Mouse (Mus musculus): Measurements from ENCODE around the gene Entpd3.

The Entpd3 gene

DNA sequence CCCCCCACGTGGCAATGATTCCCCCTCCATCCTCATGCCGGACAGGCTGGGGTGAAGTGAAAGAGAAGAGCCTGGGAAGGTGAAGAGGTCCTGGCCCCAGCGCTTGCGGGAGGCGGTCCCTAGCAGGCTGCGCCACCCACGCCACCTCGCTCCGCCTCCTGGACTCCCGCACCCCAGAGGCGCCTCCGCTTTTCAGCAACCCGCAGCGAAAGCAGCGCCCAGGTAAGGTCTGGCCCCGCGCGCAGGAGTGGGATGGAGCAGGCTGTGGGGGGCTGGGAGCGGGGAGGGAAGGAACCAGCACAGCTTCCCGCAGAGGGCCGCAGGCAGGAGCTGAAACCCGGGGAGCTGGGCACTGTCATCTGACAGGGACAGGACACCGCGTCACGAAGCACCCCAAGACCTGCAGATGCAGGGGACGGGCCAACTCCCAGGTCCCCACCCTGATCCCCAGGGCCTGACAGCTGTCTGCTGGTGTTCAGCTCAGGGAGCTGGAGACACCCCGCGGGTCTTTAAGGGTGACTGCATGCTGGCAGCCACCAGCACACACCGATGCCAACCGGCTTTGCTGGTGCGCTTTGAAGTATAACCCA, at the start of gene Entpd3:
Entpd3 (plus strand) TSS at position 157 of the 590 bp plus-strand sequence.
- peak in 1 of 2 experiments; percentile 63 for DNase-seq (ENCODE audit: low spot score in 2 of 2)

- DNase-seq (ENCODE audit: low spot score in 2 of 2): no peak
Observed at GRCm38 (mm10) chr9:120491509-120491908, 48.1 kb upstream of the Entpd3 start.

- DNase-seq (ENCODE audit: low spot score in 2 of 2): peak in 1 of 2 experiments; percentile 49
Observed at GRCm38 (mm10) chr9:120492010-120492399, 47.6 kb upstream of the Entpd3 start, which contains the start of gene Eif1b. Gene Eif1b (plus strand): TSS chr9:120492232.

DNA sequence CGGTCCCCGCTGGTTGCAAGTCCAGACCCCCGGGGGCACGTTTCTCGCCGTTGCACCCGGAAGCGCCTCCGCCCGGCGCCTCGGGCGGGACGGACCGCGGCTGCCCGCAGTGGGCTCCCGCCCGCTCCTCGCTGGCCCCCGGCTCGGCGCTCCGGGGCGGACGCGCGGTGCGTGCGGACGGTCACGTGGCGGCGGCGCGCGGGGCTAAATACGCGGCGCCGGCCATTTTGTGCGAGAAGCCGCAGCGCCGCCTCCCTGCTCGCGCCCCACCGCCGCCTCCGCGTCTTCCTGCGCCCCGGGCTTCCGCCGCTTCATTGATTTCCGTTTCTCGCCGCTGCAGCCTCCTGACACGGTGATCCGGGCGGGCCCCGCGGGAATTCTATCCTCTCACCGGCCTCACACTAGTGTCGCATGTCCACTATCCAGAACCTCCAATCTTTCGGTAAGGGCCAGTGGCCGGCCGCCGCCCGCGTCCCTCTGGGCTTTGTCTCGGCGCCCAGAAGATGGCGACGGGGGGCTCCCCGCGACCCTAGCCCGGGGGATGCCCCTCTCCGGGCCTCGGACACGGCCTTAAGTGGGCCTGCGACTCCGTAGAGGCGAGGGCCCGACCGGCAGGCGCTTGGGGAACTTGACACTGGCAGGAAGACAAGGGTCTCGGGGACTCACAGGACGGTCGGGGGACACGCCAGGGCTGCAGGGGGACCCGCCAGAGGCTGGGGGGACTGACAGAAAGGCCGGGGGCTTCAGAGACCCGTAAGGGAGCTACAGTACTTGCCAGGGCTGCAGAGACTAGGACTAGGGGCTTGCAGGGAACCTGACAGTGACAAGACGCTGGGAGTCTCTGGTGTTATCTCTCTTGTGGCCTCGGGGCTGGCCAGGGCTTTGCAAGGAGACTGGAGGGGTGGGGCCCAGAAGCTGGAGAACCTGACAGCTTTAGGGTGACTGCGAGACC, 46.9 kb upstream of the Entpd3 start:
- DNase-seq (ENCODE audit: low spot score in 2 of 2): peak; percentile 49 to 71

DNA sequence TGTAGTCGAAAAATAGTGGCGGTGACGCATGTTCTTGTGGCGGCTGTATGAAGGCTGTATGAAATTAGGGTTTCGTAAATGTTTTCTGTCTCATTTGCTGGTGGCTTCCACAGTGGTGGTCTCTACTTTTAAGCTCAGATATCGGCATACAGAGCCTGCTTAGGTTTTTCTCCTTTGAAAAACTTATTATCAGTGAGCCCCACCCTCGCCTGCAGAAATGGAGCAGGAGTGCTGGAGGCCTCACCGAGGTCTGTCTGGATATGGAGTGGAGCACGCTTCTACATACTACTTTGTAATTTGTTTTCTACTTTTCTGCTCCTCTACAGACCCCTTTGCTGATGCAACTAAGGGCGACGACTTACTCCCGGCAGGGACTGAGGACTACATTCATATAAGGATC, 45.8 kb upstream of the Entpd3 start:
- no peak for DNase-seq (ENCODE audit: low spot score in 2 of 2)

DNA sequence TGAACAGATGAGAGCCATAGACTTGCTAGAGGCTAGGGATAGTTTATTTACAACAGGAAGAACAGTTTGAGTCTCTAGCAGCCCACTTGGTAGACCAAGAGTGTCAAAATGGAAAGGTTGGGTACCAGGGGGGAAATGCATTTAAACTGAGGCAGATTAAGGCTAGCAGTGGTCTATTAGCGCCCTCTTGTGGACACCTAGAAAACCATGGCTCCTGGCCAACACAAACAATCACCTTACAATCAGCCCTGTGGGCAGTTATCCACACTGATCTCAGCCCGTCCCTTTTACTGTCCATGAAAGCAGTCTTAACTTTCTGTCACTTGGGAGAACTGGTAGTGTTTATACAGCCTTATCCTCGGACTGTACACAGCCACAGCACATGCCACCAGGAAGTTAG, 42.9 kb upstream of the Entpd3 start:
- peak; percentile 36 to 47 for DNase-seq (ENCODE audit: low spot score in 2 of 2)

DNA sequence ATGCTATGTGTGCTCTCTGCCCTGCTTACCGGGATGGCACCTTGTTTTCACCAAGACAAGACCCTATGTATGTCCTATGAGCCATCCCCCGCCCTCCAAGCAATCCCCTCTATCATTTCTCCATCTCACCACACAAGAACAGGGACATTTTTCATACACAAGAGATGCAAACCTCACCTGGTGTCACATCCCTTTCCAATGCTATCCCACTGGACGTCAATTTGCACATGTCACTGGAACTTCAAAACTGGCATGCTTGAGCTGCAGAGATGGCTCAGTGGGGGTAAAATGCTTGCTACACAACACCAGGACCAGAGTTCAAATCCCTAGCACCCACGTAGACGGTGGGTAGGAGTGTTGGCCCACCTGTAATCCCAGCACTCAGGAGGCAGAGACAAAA, 41.6 kb upstream of the Entpd3 start:
- no peak for DNase-seq (ENCODE audit: low spot score in 2 of 2)

DNA sequence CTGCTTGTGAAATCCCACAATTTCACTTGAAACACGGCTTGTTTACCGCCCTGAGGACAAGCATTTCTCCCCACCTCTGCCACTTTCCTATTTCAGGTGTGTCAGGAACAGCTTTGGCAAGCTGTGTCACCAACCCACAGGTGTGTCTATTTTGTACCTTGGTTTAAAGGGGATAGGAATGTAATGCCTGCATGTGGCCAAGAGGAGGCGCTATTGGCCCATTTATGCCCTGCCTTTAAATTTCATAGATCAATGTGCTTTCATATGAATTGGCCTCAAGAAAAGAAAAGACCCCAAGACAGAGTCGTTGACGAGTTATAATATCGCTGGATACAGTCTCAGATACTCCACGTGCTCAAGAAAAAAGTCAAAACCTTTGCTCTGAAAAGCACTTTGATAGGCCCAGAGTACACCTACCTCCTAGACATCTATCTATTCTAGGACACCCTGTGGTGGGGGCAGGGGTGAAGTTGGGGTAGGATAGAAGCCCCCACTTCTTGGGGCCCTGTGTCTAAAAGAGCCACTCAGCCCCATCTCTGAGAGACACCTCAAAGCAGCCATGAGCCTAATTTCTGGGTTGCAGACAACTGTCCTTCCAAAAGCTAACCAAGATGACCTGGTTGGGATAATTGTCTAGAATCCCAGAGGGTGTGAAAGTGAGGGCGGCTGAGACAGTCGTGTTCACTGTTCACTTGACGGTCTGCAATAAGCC, 38.3 kb upstream of the Entpd3 start:
- no peak for DNase-seq (ENCODE audit: low spot score in 2 of 2)

DNA sequence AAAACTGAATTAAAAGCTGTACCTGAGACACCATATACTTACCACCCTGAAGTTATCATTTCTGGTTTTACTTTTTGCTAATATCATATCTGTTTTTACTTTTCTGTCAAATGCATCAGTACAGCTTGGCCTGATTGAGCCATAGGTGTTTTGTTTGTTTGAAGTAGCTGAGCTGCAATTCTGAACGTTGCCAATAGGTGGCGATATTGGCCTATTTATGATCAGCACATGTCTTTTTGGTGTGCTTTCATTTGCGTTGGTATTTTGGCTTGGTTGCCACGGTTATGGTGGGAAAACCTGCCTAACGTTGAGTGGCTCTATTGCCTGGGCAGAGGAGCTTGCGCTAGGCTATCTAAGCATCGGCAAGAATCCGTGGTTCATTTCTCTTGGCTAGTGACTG, 37.6 kb upstream of the Entpd3 start:
- DNase-seq (ENCODE audit: low spot score in 2 of 2): peak; percentile 26 to 53

DNA sequence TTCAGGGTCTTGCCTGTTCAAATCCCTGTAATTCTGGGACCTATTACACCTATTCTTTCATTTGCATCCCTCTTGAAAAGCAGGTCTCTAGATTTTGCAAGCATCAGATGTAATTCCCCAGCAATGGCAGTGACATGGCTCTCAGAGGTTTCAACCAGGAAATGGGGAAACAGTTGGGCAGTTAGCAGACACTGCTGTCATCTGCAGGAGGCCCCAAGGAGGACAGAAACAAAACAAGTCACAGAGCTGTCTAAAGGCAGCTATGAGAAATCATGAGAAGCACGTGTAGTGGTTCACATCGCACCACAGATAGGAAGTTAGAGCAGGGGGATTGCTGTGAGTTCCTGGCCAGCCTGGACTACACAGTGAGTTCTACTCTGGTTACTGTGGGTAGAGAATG, 35.2 kb upstream of the Entpd3 start:
- no peak for DNase-seq (ENCODE audit: low spot score in 2 of 2)

DNA sequence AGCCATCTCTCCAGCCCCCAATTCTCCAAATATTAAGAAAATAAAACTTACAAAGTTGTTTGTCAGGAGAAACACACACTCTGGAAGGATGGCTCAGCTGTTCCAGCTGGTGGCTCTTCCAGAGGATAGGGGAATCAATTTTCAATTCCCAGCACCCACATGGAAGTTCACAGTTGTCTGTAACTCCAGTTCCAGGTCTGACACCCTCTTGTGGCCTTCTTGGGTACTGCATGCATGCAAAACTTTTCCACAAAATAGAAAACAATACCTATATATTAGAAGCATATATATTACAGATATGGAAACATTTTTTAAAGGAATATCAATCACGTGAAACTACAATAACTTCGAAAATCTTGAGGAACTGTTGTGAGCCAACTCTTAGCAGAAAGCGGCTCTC, 27.8 kb upstream of the Entpd3 start:
- DNase-seq (ENCODE audit: low spot score in 2 of 2): no peak

DNA sequence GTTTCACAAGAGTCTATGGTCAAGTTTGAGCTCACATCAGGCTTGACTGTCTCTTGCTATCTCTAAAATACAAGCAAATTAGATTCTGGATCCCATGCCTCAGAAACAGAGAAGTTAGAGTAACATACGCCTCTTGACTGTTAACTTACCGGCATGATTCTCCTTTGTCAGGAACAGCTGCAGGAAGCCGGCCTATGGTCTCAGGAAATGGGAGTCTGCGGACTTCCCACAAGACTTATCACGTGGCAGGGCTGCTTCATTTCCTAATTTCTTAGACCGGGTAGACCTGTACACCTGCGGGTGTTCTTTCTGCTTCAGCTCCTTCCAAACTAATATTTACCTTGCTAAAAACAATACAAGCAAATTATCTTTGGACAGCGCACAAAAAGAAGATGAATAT, 22.9 kb upstream of the Entpd3 start:
- DNase-seq (ENCODE audit: low spot score in 2 of 2): no peak

- DNase-seq (ENCODE audit: low spot score in 2 of 2): no peak
Observed at GRCm38 (mm10) chr9:120518946-120519345, 20.7 kb upstream of the Entpd3 start.

DNA sequence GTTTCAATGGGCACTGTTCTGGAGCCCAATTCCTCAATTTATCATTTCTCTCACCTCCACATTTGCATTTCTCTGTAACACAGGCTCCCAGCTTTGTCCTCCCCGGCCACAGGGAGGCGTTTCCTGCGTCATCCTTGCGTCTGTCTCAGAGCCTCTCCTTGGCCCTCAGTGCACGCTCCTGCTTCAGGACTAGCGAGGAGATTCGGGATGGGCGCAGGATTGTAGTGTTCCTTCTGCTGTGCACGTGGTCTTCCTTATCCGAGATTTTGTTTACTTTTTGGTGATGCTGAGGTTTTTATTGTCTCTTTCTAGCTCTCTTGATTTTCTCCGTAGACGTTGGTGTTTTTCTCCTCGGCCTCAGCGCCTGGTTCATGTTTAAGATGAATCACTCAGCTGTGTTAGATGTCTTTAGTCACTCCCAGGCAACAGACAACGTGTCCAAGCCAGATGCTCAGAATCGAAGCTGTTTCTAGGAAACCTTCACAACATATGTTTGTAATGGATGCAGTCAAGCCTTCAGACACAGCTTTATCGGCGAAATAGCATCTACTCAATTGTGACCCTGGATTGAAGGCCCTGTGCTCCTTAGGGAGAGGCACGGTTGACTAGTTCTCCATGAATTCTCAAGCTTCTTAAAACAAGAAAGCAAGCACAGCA, 20.0 kb upstream of the Entpd3 start:
- no peak for DNase-seq (ENCODE audit: low spot score in 2 of 2)

DNA sequence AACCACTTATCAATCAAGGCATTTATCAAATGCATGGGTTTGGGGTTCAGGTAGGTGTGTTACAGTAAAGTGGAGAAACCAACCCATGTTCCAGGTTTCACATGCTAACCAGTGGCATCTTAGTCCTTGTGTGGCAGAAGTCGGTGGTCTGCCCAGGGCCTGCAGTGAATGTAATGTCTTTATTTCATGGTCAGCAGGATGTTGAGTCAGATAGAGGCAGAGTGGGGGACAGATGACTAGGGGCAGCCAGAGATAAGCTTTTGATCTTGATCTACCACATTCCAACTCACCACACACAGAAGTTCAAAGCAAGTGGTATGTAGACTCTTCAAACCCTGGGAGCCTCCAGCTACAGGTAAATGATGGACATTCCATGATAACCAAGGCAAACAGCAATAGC, 18.5 kb upstream of the Entpd3 start:
- DNase-seq (ENCODE audit: low spot score in 2 of 2): no peak

- DNase-seq (ENCODE audit: low spot score in 2 of 2): no peak
Observed at GRCm38 (mm10) chr9:120527270-120527669, 12.3 kb upstream of the Entpd3 start.

GRCm38 (mm10) chr9:120527919-120528318, 11.7 kb upstream of the Entpd3 start:
- no peak for DNase-seq (ENCODE audit: low spot score in 2 of 2)

DNA sequence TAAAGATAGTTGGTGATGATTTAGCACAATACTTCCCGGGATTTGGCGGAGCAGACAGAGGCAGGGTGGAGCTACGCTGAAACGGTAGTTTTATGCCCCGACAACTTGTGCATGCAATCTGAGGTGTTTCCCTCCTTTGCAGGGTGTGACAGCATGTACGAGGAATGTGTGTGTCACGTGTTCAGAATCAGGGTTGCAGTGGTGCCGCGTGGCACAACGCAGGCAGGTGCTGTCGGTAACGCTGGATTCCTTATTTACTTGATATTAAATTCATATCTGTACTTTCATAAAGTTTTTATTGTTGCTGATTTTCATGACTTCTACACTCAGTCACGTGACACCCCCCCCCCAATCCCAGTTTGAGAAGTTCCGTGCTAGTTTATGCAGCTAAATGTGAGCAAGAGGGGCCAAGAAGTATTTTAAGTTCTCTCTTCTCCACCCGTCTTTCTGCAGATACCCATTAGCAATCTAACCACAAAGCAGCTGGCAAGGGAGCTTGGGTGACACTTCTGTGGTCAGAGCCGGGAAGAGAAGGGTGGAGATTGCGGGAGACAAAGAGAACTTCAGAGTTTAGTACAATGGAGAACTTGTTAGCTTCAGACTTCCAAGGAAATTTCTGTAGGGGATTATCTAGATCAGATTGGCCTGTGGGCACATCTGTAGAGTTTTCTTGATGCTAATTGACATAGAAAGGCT, 10.7 kb upstream of the Entpd3 start:
- no peak for DNase-seq (ENCODE audit: low spot score in 2 of 2)

DNA sequence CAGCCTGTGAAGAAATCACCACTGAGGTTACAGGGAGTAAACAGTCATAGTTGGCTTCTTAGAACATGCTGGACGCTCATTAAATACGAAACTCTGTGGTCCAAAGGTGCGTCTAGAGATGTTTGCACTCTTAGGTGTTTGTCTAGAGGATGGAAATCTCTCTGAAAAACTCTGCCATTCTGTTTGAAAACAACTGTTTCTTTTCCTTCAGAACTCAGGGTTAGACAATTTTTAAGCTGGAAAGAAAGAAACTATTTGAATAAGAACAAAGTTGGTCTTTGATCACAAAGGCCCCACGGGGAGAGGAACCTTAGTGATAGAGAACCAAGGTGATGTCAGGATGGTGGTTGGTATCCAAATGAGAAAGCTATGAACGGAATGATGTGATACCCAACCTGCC, 9.1 kb upstream of the Entpd3 start:
- DNase-seq (ENCODE audit: low spot score in 2 of 2): no peak

- DNase-seq (ENCODE audit: low spot score in 2 of 2): no peak
Observed at GRCm38 (mm10) chr9:120532062-120532461, 7.6 kb upstream of the Entpd3 start.

DNA sequence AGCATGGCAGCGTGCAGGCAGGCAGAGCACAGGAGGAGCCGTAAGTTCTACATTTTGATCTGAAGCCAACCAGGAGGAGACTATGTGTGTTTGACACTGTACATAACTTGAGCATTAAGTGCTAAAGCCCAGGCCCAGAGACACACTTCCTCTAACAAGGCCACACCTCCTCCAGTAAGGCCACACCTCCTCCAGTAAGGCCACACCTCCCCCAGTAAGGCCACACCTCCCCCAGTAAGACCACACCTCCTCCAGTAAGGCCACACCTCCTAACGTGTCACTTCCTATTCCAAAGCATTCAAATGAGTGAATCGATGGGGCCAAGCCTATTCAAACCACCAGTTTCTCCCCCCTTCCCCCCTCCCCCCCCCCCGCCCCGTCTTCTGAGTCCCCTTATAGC, 6.9 kb upstream of the Entpd3 start:
- DNase-seq (ENCODE audit: low spot score in 2 of 2): no peak
